Mouse (Mus musculus) midbrain, embryonic 15.5 days (tissue): ENCODE results near the gene Tns1. TPM values are rescaled to one million over a fixed set of nuclear protein-coding genes. Genes with fewer than 3 reads are reported as not detected.

Experiments
- ATAC-seq: fragments of 200-750 bp; cut with Nextera tagmentation; replicated peaks from 2 replicates; pipeline ENCODE4 v1.8.0; 2017; ENCODE audit warnings: moderate TSS enrichment
- H3K27ac ChIP-seq: fragments of 300-500 bp; sonication (generic); 2 replicates; pipeline ENCODE4 v1.5.1; 2015; ENCODE audit warnings: mild to moderate bottlenecking, inconsistent platforms
- H3K27me3 ChIP-seq: fragments of 300-500 bp; sonication (generic); replicated peaks from 2 replicates; pipeline ENCODE4 v1.6.1; 2015; ENCODE audit warnings: inconsistent platforms
- H3K36me3 ChIP-seq: fragments of 300-500 bp; sonication (generic); replicated peaks from 2 replicates; pipeline ENCODE4 v1.6.1; 2015; ENCODE audit warnings: inconsistent platforms
- H3K4me1 ChIP-seq: fragments of 300-500 bp; sonication (generic); 2 replicates; pipeline ENCODE4 v1.6.1; 2015; ENCODE audit warnings: inconsistent platforms
- H3K4me2 ChIP-seq: fragments of 300-500 bp; sonication (generic); 2 replicates; pipeline ENCODE4 v1.6.1; 2015; ENCODE audit warnings: inconsistent platforms, mild to moderate bottlenecking, moderate library complexity
- H3K4me3 ChIP-seq: fragments of 300-500 bp; sonication (generic); 2 replicates; pipeline ENCODE4 v1.5.1; 2015; ENCODE audit warnings: mild to moderate bottlenecking, inconsistent platforms
- H3K9ac ChIP-seq: fragments of 300-500 bp; sonication (generic); 2 replicates; pipeline ENCODE4 v1.6.1; 2015; ENCODE audit warnings: mild to moderate bottlenecking, inconsistent platforms
- H3K9me3 ChIP-seq: fragments of 300-500 bp; sonication (generic); 2 replicates; pipeline ENCODE4 v1.6.1; 2016; ENCODE audit warnings: inconsistent platforms
- WGBS: fragments of 180-500 bp; shearing (Covaris S2); methylation state at CpG from one replicate; pipeline ENCODE4 v1.1.7; 2015; ENCODE audit warnings: mixed read lengths; 5-methylcytosine and 5-hydroxymethylcytosine counted together
- polyA plus RNA-seq: library from polyadenylated mRNA; unstranded; fragments of >200 nt; fragmentation: Nextera tagmentation; extraction: Ambion mirVana; gene quantifications from 2 replicates; pipeline ENCODE4 v1.2.1, GENCODE M21; 2015

Gene Tns1
- polyA plus RNA-seq, 1 experiment from 2014 or later, result 15.2 TPM

GRCm38 (mm10) chr1:73910701-73911100 lies 213.5 kb downstream of the Tns1 start:
- H3K36me3 ChIP-seq, result no peaks in the 10 kb centered on the region
- H3K9ac ChIP-seq, result no peak overlapping the region
- H3K4me2 ChIP-seq, result no peak overlapping the region
- H3K4me1 ChIP-seq, result peaks cover 13% of the 10 kb centered on the region; the same call in 1 of the 2 replicates
- no peak overlapping the region for H3K4me3 ChIP-seq
- no peak overlapping the region for H3K27ac ChIP-seq
- H3K27me3 ChIP-seq, result no peaks in the 10 kb centered on the region
- 87% methylated on average over 8 of the region's 8 CpGs for WGBS
- ATAC-seq, result no peak
- H3K9me3 ChIP-seq, result no peaks in the 10 kb centered on the region

GRCm38 (mm10) chr1:73910111-73910510 lies 214.1 kb downstream of the Tns1 start:
- Histone ChIP-seq H3K27me3 (no peaks in the 10 kb centered on the region), H3K4me2 (no peak overlapping the region), H3K4me1 (peaks cover 13% of the 10 kb centered on the region; the same call in 1 of the 2 replicates), H3K27ac (no peak overlapping the region), H3K36me3 (no peaks in the 10 kb centered on the region), H3K9ac (no peak overlapping the region), H3K9me3 (no peaks in the 10 kb centered on the region), H3K4me3 (no peak overlapping the region)
- WGBS, result 83% methylated on average over 8 of the region's 8 CpGs
- ATAC-seq, result no peak

GRCm38 (mm10) chr1:73909191-73909983 lies 214.9 kb downstream of the Tns1 start:
- no peaks in the 10 kb centered on the region for H3K27me3 ChIP-seq
- peaks cover 9% of the 10 kb centered on the region; the same call in 1 of the 2 replicates for H3K4me1 ChIP-seq
- H3K9ac ChIP-seq, result no peak overlapping the region
- 65% methylated on average over 2 of the region's 2 CpGs for WGBS
- H3K4me2 ChIP-seq, result no peak overlapping the region
- H3K9me3 ChIP-seq, result no peaks in the 10 kb centered on the region
- H3K27ac ChIP-seq, result no peak overlapping the region
- no peak overlapping the region for H3K4me3 ChIP-seq
- no peaks in the 10 kb centered on the region for H3K36me3 ChIP-seq
- ATAC-seq, result no peak

- 73% methylated on average over 13 of the region's 13 CpGs for WGBS
- no peaks in the 10 kb centered on the region for H3K36me3 ChIP-seq
- H3K27me3 ChIP-seq, result no peaks in the 10 kb centered on the region
- no peak for ATAC-seq
- H3K9ac ChIP-seq, result no peak overlapping the region
- H3K9me3 ChIP-seq, result no peaks in the 10 kb centered on the region
- H3K27ac ChIP-seq, result no peak overlapping the region
- H3K4me2 ChIP-seq, result no peak overlapping the region
- H3K4me3 ChIP-seq, result no peak overlapping the region
- H3K4me1 ChIP-seq, result 0 out of 2 replicates have a peak, but pooled peaks cover 2% of the 10 kb centered on the region
Observed at GRCm38 (mm10) chr1:73908081-73908960, 215.9 kb downstream of the Tns1 start.

- no peak for ATAC-seq
- WGBS, result 91% methylated on average over 28 of the region's 28 CpGs
- no peak overlapping the region for H3K4me2 ChIP-seq
- H3K27me3 ChIP-seq, result no peaks in the 10 kb centered on the region
- H3K9me3 ChIP-seq, result no peaks in the 10 kb centered on the region
- no peak overlapping the region for H3K4me3 ChIP-seq
- H3K27ac ChIP-seq, result no peak overlapping the region
- H3K9ac ChIP-seq, result no peak overlapping the region
- H3K4me1 ChIP-seq, result no peaks in the 10 kb centered on the region
- no peaks in the 10 kb centered on the region for H3K36me3 ChIP-seq
Observed at GRCm38 (mm10) chr1:73907166-73907565, 217.1 kb downstream of the Tns1 start.

GRCm38 (mm10) chr1:73906376-73906775 lies 217.9 kb downstream of the Tns1 start:
- Histone ChIP-seq H3K27ac (no peak overlapping the region), H3K4me1 (no peaks in the 10 kb centered on the region; the same call in 1 of the 2 replicates), H3K9ac (no peak overlapping the region), H3K9me3 (no peaks in the 10 kb centered on the region), H3K4me3 (no peak overlapping the region), H3K4me2 (no peak overlapping the region), H3K36me3 (no peaks in the 10 kb centered on the region), H3K27me3 (no peaks in the 10 kb centered on the region)
- no peak for ATAC-seq
- 61% methylated on average over 6 of the region's 6 CpGs for WGBS

GRCm38 (mm10) chr1:73905811-73906190 lies 218.4 kb downstream of the Tns1 start:
- Histone ChIP-seq H3K36me3 (no peaks in the 10 kb centered on the region), H3K4me3 (no peak overlapping the region), H3K4me2 (no peak overlapping the region), H3K9ac (no peak overlapping the region), H3K27me3 (no peaks in the 10 kb centered on the region), H3K27ac (no peak overlapping the region), H3K4me1 (no peaks in the 10 kb centered on the region; the same call in 1 of the 2 replicates), H3K9me3 (no peaks in the 10 kb centered on the region)
- ATAC-seq, result no peak
- WGBS, result 79% methylated on average over 5 of the region's 5 CpGs

- ATAC-seq, result no peak
- Histone ChIP-seq H3K27ac (no peak overlapping the region), H3K9me3 (no peaks in the 10 kb centered on the region), H3K27me3 (no peaks in the 10 kb centered on the region), H3K4me1 (no peaks in the 10 kb centered on the region; the same call in 1 of the 2 replicates), H3K9ac (no peak overlapping the region), H3K4me3 (no peak overlapping the region), H3K4me2 (no peak overlapping the region), H3K36me3 (no peaks in the 10 kb centered on the region)
- WGBS, result 71% methylated on average over 10 of the region's 10 CpGs
Observed at GRCm38 (mm10) chr1:73905111-73905810, 219.0 kb downstream of the Tns1 start.

- Histone ChIP-seq H3K4me2 (no peak overlapping the region), H3K27me3 (no peaks in the 10 kb centered on the region), H3K27ac (no peak overlapping the region), H3K36me3 (no peaks in the 10 kb centered on the region), H3K9ac (no peak overlapping the region), H3K4me1 (no peaks in the 10 kb centered on the region; the same call in 1 of the 2 replicates), H3K4me3 (no peak overlapping the region), H3K9me3 (no peaks in the 10 kb centered on the region)
- no peak for ATAC-seq
- WGBS, result 89% methylated on average over 8 of the region's 8 CpGs
Observed at GRCm38 (mm10) chr1:73904641-73905040, 219.6 kb downstream of the Tns1 start.

GRCm38 (mm10) chr1:73903035-73903434 lies 221.2 kb downstream of the Tns1 start:
- Histone ChIP-seq H3K27me3 (no peaks in the 10 kb centered on the region), H3K9me3 (no peaks in the 10 kb centered on the region), H3K27ac (no peak overlapping the region), H3K9ac (no peak overlapping the region), H3K36me3 (no peaks in the 10 kb centered on the region), H3K4me1 (no peaks in the 10 kb centered on the region; the same call in 1 of the 2 replicates), H3K4me3 (no peak overlapping the region), H3K4me2 (no peak overlapping the region)
- ATAC-seq, result peak; percentile 62
- 75% methylated on average over 5 of the region's 5 CpGs for WGBS

- H3K36me3 ChIP-seq, result no peaks in the 10 kb centered on the region
- H3K9ac ChIP-seq, result no peak overlapping the region
- H3K4me2 ChIP-seq, result 0 out of 2 replicates have a peak overlapping the region, but pooled peaks have one; percentile 15
- no peaks in the 10 kb centered on the region; the same call in 1 of the 2 replicates for H3K4me1 ChIP-seq
- no peaks in the 10 kb centered on the region for H3K9me3 ChIP-seq
- 16% methylated on average over 16 of the region's 16 CpGs for WGBS
- ATAC-seq, result peak; percentile 71
- no peak overlapping the region for H3K4me3 ChIP-seq
- H3K27me3 ChIP-seq, result no peaks in the 10 kb centered on the region
- H3K27ac ChIP-seq, result 0 out of 2 replicates have a peak overlapping the region, but pooled peaks have one; percentile 25
Observed at GRCm38 (mm10) chr1:73902171-73902991, 221.9 kb downstream of the Tns1 start.
